ENCODE assay signal across 8 mouse cellular contexts in genomic region chr1:179667450-179667849, GRCm38 (mm10). TPM values are rescaled to one million over a fixed set of nuclear protein-coding genes. Genes with fewer than 3 reads are reported as not detected.
DNase-seq lines count a peak whose midpoint lies in the region; ATAC-seq and TF ChIP-seq lines count a peak whose summit lies in the region.

No protein-coding gene starts in this region.

- peak overlapping the region; percentile 98 for H3K4me2 ChIP-seq in liver, embryonic 11.5 days
- peak overlapping the region; percentile 95 for H3K4me2 ChIP-seq in stomach, postnatal 0 days (replicated peaks; ENCODE audit: low read depth)

- H3K27me3 ChIP-seq in testis, adult 2 months (ENCODE audit: control insufficient read depth, insufficient read depth, low read length) = no peaks in the 10 kb centered on the region
- no peaks in the 10 kb centered on the region for H3K27me3 ChIP-seq in liver, embryonic 11.5 days (replicated peaks; ENCODE audit: control insufficient read depth, insufficient read depth, low read length)
- no peaks in the 10 kb centered on the region for H3K27me3 ChIP-seq in stomach, postnatal 0 days (ENCODE audit: control insufficient read depth, insufficient read depth, low read length)

- H3K27ac ChIP-seq in testis, adult 2 months (ENCODE audit: control insufficient read depth, insufficient read depth, low read depth, low read length) = peak overlapping the region; percentile 95
- peak overlapping the region; percentile 60; the same call in 1 of the 2 replicates for H3K27ac ChIP-seq in liver, embryonic 11.5 days (ENCODE audit: low read depth, low read length)
- 0 out of 2 replicates have a peak overlapping the region, but pooled peaks have one; percentile 80 for H3K27ac ChIP-seq in stomach, postnatal 0 days (replicated peaks)

- peak overlapping the region; percentile 93 for H3K4me3 ChIP-seq in testis, adult 2 months (ENCODE audit: control insufficient read depth, low read depth, low read length)
- peak overlapping the region; percentile 77 for H3K4me3 ChIP-seq in liver, embryonic 11.5 days (ENCODE audit: low read depth, low read length)
- peak overlapping the region; percentile 84 for H3K4me3 ChIP-seq in stomach, postnatal 0 days (ENCODE audit: low read depth, low read length)

- no peak for TF ChIP-seq EP300 in stomach, postnatal 0 days (optimal IDR thresholded peaks at IDR 0.05)

- ATAC-seq in liver, embryonic 11.5 days (replicated peaks; ENCODE audit: low FRiP score) = no peak
- no peak for ATAC-seq in stomach, postnatal 0 days (ENCODE audit: low FRiP score, low TSS enrichment)
- ATAC-seq in inflammation-experienced regulatory T-cells, adult 6 months = no peak

- H3K4me1 ChIP-seq in testis, adult 2 months (ENCODE audit: control insufficient read depth, insufficient read depth, low read length) = peaks cover 7% of the 10 kb centered on the region
- H3K4me1 ChIP-seq in liver, embryonic 11.5 days (replicated peaks; ENCODE audit: control insufficient read depth, insufficient read depth, low read length) = no peaks in the 10 kb centered on the region; the same call in 1 of the 2 replicates
- H3K4me1 ChIP-seq in stomach, postnatal 0 days (replicated peaks; ENCODE audit: control insufficient read depth, insufficient read depth) = no peaks in the 10 kb centered on the region

- no peaks in the 10 kb centered on the region for H3K36me3 ChIP-seq in testis, adult 2 months (ENCODE audit: control insufficient read depth, insufficient read depth, low read length)
- peaks cover 3% of the 10 kb centered on the region; the same call in 1 of the 2 replicates for H3K36me3 ChIP-seq in liver, embryonic 11.5 days (ENCODE audit: control insufficient read depth, insufficient read depth, low read length)
- H3K36me3 ChIP-seq in stomach, postnatal 0 days (ENCODE audit: control insufficient read depth, insufficient read depth, low read length) = no peaks in the 10 kb centered on the region

- TF ChIP-seq CTCF in testis, adult 2 months (IDR thresholded peaks at IDR 0.05; ENCODE audit: control insufficient read depth, insufficient read depth, insufficient replicate concordance, low read depth, low read length) = no peak
- TF ChIP-seq CTCF in stomach, postnatal 0 days (IDR thresholded peaks at IDR 0.05; ENCODE audit: low read depth) = no peak

- whole genome bisulfite sequencing in liver, embryonic 11.5 days = 28% methylated on average over 7 of the region's 7 CpGs
- WGBS in stomach, postnatal 0 days = 19% methylated on average over 7 of the region's 7 CpGs

- peak overlapping the region; percentile 75; the same call in 1 of the 2 replicates for H3K9ac ChIP-seq in liver, embryonic 11.5 days (ENCODE audit: low read depth, low read length)
- H3K9ac ChIP-seq in stomach, postnatal 0 days (ENCODE audit: low read length) = peak overlapping the region; percentile 80; the same call in 1 of the 2 replicates

- TF ChIP-seq POLR2A in testis, adult 2 months (IDR thresholded peaks at IDR 0.05; ENCODE audit: control insufficient read depth, low read depth, low read length) = no peak

- DNase-seq in embryo, embryonic 10 days (ENCODE audit: low spot score) = peak; percentile 46
- no peak for DNase-seq in embryo, embryonic 9.5 days (ENCODE audit: extremely low spot score)
- DNase-seq in testis, postnatal 14 days (ENCODE audit: low spot score) = no peak
- DNase-seq in liver, embryonic 11.5 days (ENCODE audit: low spot score) = no peak
- DNase-seq in stomach, postnatal 0 days (ENCODE audit: low spot score) = no peak
- DNase-seq in layer of hippocampus, adult 11-12 months (ENCODE audit: low spot score) = no peak

- H3K9me3 ChIP-seq in liver, embryonic 11.5 days (ENCODE audit: control insufficient read depth, low read length) = no peaks in the 10 kb centered on the region
- H3K9me3 ChIP-seq in stomach, postnatal 0 days (ENCODE audit: control insufficient read depth, low read length) = no peaks in the 10 kb centered on the region

RNA-seq across cellular contexts. Expression of gene Sccpdh, which starts 0.6 kb away (rescaled TPM):
- 196 and 222 TPM in 2 replicates for polyA plus RNA-seq in testis, adult 2 months (2012; rRNA removed)
- 26.7 and 29.5 TPM in 2 replicates for polyA plus RNA-seq in liver, embryonic 11.5 days (2014; fragmentation: Nextera tagmentation; extraction: Ambion mirVana)
- 39.0 and 41.3 TPM in 2 replicates for polyA plus RNA-seq in stomach, postnatal 0 days (2015; fragmentation: Nextera tagmentation; extraction: Ambion mirVana)
- polyA plus RNA-seq in inflammation-experienced regulatory T-cells, adult 6 months (2017; shearing (Covaris generic)) = 10 to 100 TPM in 2 of 3 experiments, 1 to 10 TPM in 1; 3.8 to 19.0 (median 14.8) TPM
